Mouse (Mus musculus) megakaryocyte-erythroid progenitor cell, adult 5 weeks (primary cell): ENCODE results near the gene Mgmt. TPM values are rescaled to one million over a fixed set of nuclear protein-coding genes. Genes with fewer than 3 reads are reported as not detected.

Source experiments
- polyA plus RNA-seq: library from polyadenylated mRNA; stranded (reverse); fragments of >175 nt; gene quantifications from 2 replicates; pipeline ENCODE4 v1.2.3, GENCODE M21; 2012

Gene Mgmt
- 3.8 and 5.3 TPM in 2 replicates for polyA plus RNA-seq

GRCm38 (mm10) chr7:136894106-136894986 lies at the start of gene Mgmt:
Gene Mgmt (plus strand): TSS chr7:136894614.

